Mouse (Mus musculus): ENCODE results near the gene Tnik.

The Tnik gene

DNA sequence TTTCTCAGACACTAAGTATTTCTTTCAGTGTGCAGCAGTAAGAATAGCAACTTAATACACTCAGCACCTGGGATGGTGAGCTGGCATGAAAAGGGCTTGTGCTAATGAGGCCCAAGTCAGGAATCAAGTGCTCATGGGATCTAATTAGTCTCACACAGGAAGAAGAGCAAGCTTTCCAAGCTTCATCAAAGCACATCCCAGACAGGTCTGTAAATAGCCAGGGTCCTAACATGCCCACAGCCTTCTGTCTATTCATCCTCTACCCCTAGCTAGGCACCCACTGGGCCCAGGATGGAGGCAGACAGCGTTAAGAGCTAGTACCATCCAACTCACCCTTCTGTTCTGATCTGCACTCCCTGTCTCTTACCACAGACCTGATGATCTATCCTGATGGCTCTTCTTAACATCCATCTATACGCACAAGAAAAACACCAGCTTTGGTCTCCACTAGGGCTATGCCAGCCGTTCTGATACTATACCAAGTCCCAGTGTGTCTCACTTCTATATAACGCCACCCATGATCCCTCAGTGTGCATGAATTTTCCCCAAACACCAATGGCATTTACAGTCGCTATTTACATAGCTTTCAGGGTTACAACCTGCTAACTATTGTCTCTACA is 354.1 kb downstream of the Tnik start:
- DNase-seq (ENCODE audit: low spot score): no peak

DNA sequence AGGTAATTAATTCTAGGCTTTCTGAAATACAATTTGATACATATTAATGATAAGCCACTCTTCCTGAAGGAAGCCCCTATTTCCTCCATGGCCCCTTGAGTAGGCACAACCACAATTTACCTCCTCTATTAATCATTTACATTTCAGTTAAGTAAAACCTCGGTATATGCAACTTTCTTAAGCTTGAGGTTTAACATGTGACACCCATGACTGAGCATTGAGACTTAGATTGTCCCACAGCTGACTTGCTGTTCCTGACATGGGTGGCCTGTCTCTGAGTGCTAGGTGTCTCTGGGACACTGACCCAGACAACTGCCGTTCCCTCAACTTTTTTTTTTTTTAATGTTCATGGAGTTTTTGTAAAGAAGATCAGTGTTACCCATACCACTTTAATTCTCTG is 358.8 kb downstream of the Tnik start:
- no peak for DNase-seq (ENCODE audit: low spot score)

DNA sequence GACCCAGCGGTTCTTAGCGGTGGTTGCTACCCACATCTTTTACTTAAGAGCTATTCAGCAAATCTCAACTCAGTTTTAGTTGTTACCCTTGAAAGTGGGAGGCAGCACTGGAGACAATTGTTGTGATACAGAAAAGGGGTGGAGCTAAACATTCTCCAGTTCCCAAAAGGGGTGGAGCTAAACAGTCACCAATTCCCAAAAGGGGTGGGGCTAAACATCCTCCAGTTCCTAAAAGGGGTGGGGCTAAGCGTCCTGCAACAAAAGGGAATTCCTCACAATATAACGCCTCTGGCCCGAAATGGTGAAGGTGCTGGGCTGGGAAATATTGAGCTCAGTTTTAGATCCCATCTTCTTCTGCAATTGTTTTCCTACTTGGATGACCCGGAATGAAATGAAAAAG is 363.8 kb downstream of the Tnik start:
- no peak for DNase-seq (ENCODE audit: low spot score)

DNA sequence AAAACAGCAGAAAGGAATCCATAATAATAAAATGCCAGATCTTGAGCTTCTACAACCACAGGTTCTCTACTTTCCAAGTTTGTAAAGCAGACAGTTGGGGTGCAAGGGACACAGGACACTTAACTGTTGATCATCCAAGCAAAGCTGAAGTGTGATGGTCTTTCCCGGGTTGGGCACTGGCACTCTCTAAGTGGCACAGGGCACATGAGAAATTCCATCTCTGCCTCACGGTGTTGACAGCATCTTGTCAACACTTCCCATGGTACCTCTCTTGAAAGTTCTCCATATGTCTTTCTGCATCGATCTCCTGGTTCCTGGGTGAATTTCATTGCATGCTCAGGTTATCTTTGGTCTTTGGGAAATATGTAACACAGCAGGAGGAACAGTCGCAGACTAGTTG is 373.8 kb downstream of the Tnik start:
- DNase-seq (ENCODE audit: low spot score): no peak

DNA sequence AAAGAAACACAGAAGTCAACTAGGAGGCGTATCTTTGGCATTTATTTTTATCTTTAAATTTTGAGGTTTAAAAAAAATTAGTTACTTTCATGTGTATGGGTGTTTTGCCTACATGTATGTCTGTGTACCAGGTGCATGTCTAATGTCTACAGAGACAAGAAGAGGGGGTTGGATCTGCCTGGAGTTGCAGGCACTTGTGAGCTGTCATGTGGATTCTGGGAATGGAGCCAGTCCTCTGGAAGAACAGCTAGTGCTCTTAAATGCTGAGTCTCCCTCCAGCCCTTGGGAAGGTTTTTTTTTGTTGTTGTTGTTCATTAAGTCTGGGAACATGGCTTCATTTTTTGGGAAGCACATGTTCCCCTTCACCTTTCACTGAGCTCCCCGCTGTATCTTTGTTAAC is 375.9 kb downstream of the Tnik start:
- no peak for DNase-seq (ENCODE audit: low spot score)

DNA sequence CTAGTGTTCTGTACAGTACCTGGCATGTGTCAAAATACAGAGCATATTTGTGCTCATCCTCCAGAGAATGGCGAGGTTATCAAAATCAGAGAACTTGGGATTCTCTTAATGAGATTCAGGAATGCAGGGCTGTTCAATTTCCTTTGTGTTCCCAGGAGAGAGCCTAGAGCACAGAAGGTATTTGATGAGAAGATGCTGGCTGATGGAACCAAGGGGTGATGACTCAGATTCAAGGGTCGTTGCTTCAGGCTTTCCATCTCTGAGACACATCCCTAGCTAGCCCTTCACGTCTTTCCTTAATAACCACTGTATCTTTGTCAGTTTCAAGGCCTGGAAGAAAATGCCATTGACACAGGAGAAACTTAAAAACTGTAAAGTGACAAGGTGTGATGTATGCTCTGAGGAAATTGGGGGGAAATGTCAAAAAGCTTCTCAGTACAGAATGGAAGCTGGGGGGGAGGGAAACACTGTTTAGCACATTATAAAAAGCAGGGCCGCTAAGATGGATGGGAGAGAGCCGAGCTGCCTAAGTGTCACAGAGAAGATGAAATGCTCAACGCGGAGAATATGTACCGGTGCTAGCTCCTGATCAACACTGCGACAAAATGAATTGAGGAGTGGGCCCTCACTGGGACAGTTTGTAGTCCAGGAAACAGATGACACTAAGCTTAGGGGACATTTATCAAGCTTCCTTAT is 380.4 kb downstream of the Tnik start:
- no peak for DNase-seq (ENCODE audit: low spot score)

DNA sequence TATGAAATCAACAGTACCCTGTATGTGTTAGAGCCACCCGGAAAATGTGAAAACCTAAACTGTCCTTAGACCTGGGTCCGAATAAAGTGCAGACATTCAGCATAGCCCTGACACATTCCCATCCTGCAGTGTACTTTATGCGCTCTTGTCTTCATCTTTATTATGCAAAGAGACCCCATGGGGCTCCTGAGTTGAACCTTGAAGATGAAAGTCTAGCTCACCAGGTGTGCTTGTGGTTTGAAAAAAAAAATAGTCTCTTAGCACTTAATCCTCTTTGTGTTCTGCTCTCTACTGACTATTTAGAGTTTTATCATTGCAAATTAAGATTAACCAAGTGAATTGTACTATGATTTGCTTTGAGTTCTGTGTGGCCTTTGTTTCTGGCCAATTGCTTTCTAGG is 389.6 kb downstream of the Tnik start:
- no peak for DNase-seq (ENCODE audit: low spot score)

DNA sequence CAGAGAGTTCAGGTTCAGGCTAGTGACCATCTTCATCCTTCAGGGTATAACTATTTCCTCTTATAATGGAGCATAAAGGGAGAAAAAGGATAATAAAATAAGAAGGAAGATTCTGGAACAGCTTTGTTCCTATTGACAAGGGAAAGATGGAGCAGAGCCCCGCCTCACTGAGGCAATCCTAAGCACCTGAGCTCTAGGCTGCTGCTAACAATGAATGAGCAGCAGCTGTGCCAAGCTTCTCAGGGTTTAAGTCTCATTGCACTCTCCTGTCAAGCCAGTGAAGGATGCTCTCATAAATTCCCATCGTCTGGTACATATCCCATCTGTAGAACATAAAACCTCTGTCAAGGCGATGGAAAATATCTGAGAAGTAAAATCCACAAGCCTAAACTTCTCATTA is 390.0 kb downstream of the Tnik start:
- DNase-seq (ENCODE audit: low spot score): no peak

DNA sequence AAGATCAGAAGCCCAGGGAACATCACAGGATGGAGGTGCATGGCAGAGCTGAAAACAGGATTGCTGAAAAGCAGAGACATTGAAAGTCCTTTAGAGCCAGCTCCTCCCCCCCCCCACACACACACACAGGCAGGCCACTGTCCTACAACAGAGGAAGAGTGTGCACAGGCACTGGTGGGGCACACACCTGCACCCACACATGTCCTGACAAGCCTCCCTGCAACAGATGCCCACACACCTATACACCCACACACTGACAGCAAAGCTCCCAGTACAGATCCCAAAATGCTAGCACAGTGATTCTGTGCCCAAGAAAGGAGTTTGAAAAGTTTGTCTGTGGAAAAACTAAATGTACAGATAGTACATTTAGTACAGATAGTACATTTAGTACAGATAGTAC is 391.7 kb downstream of the Tnik start:
- no peak for DNase-seq (ENCODE audit: low spot score)

DNA sequence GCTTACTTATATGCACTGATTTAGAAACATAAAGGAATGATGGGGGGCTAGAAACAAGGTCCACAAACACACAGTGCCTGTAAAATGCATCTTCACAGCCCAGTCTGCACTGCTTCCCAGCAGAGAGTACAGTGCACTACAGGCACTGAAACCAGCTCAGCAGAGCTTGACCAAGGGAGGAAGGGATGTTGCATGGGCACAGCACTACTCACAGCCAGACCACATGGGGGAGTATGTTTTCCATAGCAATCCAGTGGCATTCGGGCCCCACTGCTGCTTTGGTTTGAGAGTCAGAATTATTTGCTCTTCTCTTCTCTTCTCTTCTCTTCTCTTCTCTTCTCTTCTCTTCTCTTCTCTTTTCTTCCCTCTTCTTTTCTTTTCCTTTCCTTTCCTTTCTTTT is 395.3 kb downstream of the Tnik start:
- no peak for DNase-seq (ENCODE audit: low spot score)

DNA sequence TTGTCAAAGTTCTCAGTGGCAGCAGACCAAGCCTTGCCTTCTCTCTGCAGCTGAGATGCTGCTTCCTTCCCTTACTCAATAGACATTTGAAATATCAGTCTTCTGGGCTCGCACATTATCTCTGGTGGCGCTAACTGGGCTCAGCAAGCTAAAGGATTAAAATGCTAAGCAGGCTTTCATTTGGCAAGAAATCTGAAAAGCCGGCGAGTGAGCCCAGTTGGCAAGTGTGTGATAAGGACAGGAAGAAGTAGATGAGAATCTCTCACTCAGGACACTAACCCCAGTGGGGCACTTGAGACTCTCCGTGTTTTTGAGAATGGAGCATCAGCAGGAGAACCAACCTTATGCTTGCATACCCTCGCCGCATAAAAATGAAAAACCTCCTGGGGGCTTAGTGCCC is 417.8 kb downstream of the Tnik start:
- DNase-seq (ENCODE audit: low spot score): no peak

DNA sequence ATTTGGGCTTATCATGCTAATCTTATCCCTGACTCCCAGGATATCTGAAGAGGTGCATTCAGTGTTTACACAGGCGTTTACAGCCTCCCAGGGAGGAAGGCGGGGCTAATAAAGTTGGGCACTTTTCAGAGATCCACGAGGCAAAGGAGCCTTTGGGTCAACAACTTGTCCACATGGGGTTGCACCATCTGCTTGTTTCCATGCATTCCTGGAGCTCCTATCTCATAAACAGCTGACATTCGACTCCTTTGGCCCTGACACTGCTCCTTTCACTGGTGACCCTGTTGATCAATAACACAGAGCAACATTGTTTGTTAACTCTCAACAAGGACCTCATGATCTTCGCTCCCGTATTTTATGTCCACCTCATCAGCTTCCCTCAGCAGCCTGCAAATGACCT is 418.9 kb downstream of the Tnik start:
- no peak for DNase-seq (ENCODE audit: low spot score)

DNA sequence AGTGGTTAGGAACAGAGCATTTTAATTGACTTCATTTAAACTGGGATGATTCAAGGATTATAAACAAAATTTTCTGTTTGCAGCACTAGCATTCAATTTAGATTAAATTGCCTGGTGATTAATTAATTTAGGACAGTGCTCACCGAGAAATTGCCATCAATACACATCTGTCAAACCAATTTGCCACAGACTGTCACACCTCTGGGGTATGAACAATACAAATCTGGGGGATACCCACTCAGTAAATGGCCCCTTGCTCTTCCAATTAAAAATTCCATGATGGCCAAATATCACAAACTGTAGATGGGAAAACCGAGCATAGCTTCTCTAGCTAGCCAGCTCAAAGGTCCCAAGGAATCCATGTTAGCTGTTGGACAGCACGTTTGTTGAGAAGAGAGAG is 419.4 kb downstream of the Tnik start:
- no peak for DNase-seq (ENCODE audit: low spot score)

DNA sequence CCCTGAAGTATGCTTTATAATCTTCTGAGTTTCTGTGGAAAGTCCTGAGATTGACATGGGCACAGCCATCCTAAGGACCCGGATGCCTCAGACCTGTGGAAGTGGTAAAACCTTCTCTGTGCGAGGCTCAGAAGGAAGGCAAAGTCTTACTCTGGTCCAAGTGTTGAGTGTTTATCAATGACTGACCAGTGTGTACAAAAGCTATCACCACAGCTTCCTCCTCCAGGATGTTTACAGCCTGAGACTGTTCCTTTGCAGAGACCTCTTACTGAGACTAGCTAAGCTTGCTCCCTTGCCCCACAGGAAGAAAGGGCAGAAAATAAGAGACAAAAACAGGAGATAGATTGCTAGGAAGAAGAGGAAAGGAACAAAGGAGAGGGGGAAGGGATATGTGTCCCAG is 422.5 kb downstream of the Tnik start:
- DNase-seq (ENCODE audit: low spot score): no peak

DNA sequence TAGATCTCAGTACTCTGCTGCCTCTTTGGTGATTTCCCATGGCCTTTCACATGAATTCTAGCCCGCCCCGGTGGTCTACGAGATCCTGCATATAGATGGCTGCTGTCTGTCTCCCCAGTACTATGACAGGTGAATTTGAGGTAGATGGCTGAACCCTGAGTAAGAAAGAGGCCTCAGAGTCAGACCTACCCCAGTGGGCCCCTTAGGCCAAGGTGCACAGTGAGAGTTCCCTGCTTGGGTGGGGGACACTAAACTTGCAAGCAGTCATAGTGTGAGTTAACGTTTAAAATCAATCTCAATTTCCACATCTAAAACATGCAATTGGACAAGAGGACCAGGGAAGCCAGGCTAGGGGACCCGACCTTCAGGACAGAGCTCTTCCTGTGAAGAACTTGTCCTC is 431.8 kb downstream of the Tnik start:
- no peak for DNase-seq (ENCODE audit: low spot score)

DNA sequence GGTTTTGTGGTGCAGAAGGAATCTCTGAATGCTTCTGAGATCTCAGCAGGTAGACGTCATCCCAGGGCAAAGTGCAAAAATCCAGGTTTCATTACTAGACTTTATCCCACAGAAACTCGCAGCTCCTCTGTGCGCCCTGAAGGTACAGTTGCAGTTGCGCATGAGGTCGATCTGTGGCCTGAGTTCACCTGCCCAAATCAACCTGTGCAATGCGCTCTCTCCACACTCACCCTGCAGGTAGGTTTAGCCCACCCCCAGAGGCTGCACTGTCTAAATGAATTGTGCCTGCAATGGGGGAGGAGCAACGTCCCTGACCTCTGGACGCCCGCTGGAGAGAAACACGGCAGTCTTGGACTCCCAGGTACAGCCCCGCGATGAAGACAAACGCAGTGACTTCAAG is 432.6 kb downstream of the Tnik start:
- no peak for DNase-seq (ENCODE audit: low spot score)

DNA sequence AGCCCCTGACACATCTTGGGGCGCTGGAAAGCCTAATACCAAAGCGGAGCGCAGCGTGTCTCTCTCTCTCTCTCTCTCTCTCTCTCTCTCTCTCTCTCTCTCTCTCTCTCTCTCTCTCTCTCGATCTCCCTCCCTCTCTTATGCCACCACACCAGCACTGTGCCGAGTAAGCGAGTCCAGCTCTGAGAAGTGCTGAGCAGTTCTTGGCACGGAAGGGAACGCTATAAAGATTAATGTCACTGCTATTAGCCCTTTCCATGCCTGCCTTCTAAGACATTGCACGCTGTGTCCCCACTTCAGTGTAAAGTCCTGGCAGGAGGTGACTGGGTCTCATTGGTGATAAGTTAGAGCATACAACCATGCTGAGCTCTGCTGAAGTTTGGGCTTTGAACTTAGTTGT is 433.1 kb downstream of the Tnik start:
- no peak for DNase-seq (ENCODE audit: low spot score)

DNA sequence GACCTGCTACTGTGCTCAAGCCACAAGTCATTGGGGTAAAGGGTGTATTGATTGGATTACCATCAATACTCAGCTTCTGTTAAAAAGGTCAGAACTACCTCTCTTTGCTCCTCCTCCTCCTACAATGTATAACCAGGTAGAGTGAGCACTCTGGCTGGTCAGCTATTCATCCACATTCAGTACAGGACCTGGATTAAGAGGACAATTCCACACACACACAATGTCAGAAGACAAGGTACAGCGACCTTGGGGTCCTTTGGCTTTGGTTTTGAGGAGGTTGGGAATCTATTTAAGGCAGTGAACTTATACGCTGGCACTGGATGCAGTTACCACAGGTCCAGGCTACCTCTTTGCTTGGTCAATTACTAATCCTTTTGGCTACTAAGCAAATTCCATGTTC is 434.8 kb downstream of the Tnik start, which contains the start of gene Slc2a2:
TSS of gene Slc2a2 (plus strand) at position 107 of the 400 bp plus-strand sequence.
- no peak for DNase-seq (ENCODE audit: low spot score)

DNA sequence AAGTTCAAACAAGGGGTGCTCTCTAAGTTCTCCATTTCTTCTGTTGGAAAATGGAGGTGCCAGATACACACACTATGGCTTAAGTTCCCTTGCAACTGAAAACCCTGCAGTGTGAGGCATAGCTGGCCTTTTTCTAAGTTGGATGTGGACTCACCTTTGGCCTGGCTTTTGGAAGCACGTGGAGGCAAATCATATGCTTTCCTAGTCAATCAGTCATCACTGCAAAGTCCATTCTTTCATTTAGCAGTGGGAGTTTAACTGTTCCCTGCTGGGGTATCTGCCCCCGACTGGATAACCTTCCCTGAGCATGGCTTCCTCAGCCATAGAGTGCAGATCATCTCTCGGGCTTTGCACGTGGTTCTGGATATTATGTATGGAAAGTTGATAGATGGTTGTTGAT is 436.6 kb downstream of the Tnik start:
- DNase-seq (ENCODE audit: low spot score): no peak

DNA sequence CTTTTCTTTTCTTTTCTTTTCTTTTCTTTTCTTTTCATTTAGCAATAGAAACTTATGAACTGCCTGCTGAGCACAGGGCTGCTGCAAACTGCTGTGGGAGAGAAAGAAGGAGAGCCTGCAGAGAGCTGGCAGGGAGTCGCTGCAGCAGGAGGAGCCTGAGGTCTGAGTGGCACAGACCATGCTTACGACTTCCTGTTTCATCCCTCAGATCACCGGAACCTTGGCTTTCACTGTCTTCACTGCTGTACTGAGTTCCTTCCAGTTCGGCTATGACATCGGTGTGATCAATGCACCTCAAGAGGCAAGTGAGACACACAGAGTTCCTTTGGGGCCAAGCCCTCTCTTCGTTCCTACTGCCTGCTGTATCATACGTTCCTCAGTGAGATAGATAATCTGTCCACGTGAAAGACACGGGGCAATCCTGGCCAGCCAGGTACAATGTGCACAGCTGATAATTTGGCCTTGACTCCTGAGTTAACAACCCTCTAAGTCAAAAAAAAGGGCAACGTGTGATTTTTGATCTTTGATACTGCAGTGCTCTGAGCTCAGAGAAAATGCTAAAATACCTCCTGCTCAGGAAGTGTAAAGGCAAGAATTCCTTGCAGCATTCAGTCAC is 442.6 kb downstream of the Tnik start:
- DNase-seq (ENCODE audit: low spot score): no peak

DNA sequence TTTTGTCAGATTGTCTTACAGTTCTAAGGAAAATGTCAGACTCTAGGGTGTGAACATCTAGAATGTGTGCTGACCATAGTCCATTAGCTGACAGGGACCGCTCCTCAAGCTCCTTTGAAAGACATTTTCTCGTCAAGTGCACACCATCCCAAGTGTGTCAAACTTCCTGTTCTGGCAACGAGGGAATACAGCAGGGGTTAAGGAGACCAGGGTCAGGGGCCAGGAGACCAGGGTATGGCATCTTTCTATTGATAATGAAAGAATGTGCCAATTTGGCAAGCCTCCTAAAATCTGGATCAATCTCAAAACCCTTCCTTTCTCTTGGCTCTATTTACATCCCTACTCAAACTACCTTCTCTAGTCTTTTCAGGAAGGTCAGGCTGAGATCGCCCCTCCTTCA is 443.7 kb downstream of the Tnik start:
- DNase-seq (ENCODE audit: low spot score): no peak

DNA sequence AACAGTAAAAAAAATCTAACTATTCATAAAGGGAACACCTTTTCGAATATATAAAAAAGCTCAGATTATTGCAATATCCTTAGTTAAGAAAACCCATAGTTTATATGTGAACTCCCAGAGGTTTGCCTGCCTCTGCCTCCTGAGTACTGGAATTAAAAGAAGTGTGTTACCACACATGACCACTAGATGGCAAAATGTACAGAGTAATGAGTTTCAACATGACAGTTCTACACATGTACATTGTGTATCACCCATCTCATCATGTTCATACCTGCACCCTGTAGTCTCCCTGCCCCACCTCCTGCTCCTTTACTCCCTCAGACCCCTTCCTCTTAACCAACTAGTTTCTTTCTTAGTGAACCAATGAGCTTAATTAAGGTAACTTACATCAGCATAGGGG is 446.7 kb downstream of the Tnik start:
- no peak for DNase-seq (ENCODE audit: low spot score)

DNA sequence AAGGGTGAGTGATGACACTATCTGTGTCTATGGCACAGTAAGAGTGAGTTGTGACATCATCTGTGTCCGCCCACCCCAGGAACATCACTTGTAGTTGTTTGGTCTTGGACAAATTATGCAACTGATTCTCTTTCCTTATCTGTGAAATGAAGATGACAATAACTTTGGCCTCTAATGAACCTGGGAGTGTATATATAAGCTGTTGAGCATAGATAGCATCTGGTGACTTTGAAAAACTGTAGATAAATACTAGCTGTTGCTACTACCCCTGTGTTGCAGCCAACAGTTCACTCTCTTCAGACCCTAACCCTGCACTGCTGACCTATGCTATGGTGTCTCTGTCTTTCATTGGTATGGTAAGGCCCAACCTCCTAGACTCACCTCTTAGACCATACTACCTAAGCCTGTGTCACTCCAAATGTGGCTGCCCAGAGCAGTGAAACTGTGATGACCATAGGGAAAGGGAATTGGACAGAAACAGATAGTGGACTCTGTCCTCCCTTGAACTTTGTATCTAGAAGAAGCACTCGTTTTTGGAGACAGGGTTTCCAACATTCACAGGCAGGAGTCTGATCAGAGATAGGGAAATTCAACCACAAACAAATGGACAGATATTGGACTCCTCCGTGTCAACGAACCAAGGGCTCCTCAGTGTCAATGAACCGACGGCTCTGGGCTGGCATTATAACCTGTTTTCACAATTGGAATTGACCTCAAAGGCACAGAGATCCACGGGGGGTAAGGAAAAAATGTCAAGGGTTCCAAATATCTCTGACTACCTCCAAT is 451.1 kb downstream of the Tnik start:
- DNase-seq (ENCODE audit: low spot score): no peak
